Mouse (Mus musculus): ENCODE measurements around the gene Tbx19.

DNA sequence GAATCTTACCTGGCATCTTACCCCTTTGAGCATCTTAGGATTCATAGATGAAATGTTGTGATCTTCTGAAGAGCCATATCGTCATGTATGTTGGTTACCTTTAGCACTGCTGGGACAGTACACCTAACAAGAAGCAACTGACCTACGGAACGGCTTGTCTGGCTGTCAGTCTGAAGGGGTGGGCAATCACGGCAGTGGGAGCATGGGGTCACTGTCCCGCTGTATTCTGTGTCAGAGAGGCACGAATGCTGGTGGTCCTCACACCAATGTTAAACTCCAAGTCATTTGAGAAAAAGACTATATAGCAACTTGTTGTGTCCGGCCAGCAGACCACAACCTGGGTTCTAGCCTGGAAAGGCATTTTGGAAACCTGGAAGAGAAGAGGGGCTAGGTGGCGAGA lies 10.7 kb upstream of the Tbx19 start:
- no peak for TF ChIP-seq CTCF (IDR thresholded peaks at IDR 0.05)
- TF ChIP-seq POLR2A (IDR thresholded peaks at IDR 0.05; ENCODE audit: insufficient read depth, low read depth, low read length), result no peak
- TF ChIP-seq EP300 (IDR thresholded peaks at IDR 0.05; ENCODE audit: insufficient read depth, low read depth, low read length), result no peak

Data from heart, adult 2 months (tissue).